Mouse (Mus musculus) spleen, adult 2 months (tissue): ENCODE results near the gene Tas1r3.

ENCODE experiments used
- CTCF ChIP-seq: fragments of 200-500 bp; IDR thresholded peaks from 2 replicates; pipeline ENCODE4 v1.5.1; 2011; ENCODE audit warnings: mild to moderate bottlenecking, inconsistent platforms; ENCODE audit not compliant: insufficient read depth, insufficient read length, insufficient replicate concordance; ENCODE audit errors: extremely low read depth
- POLR2A ChIP-seq: fragments of 200-500 bp; IDR thresholded peaks from 2 replicates; pipeline ENCODE4 v1.6.1; 2011; ENCODE audit warnings: low read depth, low read length, inconsistent platforms

- no peak for TF ChIP-seq CTCF
- no peak for TF ChIP-seq POLR2A
Measured at GRCm38 (mm10) chr4:155898318-155898717, 35.2 kb upstream of the Tas1r3 start.
